Mouse (Mus musculus) spleen, adult 2 months (tissue): ENCODE measurements around the gene Edem1. TPM values are rescaled to one million over a fixed set of nuclear protein-coding genes. Genes with fewer than 3 reads are reported as not detected.

Experiments used
- DNase-seq, 2 experiments: peaks; one replicate each; pipeline versions ENCODE4 v3.0.0 to v3.0.0-alpha.2; 2012 to 2021; ENCODE audit warnings: low spot score in 2 of 2, low read depth in 1 of 2
- H3K27ac ChIP-seq: fragments of 200-500 bp; 2 replicates; pipeline ENCODE4 v1.5.1; 2012; ENCODE audit warnings: low read length, inconsistent platforms; ENCODE audit not compliant: insufficient read depth
- H3K27me3 ChIP-seq: fragments of 200-500 bp; 2 replicates; pipeline ENCODE4 v1.6.1; 2012; ENCODE audit warnings: mild to moderate bottlenecking, moderate library complexity, low read length, inconsistent platforms; ENCODE audit not compliant: control insufficient read depth, insufficient read depth
- H3K36me3 ChIP-seq: fragments of 200-500 bp; 2 replicates; pipeline ENCODE4 v1.6.1; 2012; ENCODE audit warnings: mild to moderate bottlenecking, low read length, inconsistent platforms; ENCODE audit not compliant: control insufficient read depth, insufficient read depth
- H3K4me1 ChIP-seq: fragments of 200-500 bp; 2 replicates; pipeline ENCODE4 v1.6.1; 2011; ENCODE audit warnings: inconsistent platforms; ENCODE audit not compliant: control insufficient read depth, insufficient read depth, insufficient read length
- H3K4me3 ChIP-seq: fragments of 200-500 bp; 2 replicates; pipeline ENCODE4 v1.5.1; 2011; ENCODE audit warnings: mild to moderate bottlenecking, inconsistent platforms; ENCODE audit not compliant: insufficient read depth, insufficient read length; ENCODE audit errors: extremely low read depth
- CTCF ChIP-seq: fragments of 200-500 bp; IDR thresholded peaks from 2 replicates; pipeline ENCODE4 v1.5.1; 2011; ENCODE audit warnings: mild to moderate bottlenecking, inconsistent platforms; ENCODE audit not compliant: insufficient read depth, insufficient read length, insufficient replicate concordance; ENCODE audit errors: extremely low read depth
- POLR2A ChIP-seq: fragments of 200-500 bp; IDR thresholded peaks from 2 replicates; pipeline ENCODE4 v1.6.1; 2011; ENCODE audit warnings: low read depth, low read length, inconsistent platforms
- WGBS: fragments of 180-500 bp; shearing (Covaris S2); methylation state at CpG from one replicate; pipeline ENCODE4 v1.1.7; 2018; 5-methylcytosine and 5-hydroxymethylcytosine counted together
- polyA plus RNA-seq: library from polyadenylated mRNA; depleted of rRNA; stranded (reverse); fragments of >200 nt; gene quantifications from 2 replicates; pipeline ENCODE4 v1.2.3, GENCODE M21; 2012

The Edem1 gene
- polyA plus RNA-seq, 1 experiment, result 24.7 TPM

DNA sequence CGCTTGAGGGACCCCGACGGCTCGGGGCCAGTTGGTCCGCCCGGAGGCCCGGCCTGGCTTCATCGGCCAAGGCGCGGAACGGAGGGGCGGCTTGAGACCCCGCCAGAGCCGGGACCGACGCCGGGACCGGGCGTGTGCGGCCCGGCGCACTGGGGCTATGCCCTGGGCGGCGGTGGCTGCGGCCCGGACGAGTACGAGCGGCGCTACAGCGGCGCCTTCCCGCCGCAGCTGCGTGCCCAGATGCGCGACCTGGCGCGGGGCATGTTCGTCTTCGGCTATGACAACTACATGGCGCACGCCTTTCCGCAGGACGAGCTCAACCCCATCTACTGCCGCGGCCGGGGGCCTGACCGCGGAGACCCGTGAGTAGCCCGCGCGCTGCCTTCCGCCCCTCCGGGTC lies 431 bp downstream of the Edem1 start:
- no peak for TF ChIP-seq CTCF
- no peak for TF ChIP-seq POLR2A
- peak overlapping the region; percentile 99 for H3K4me3 ChIP-seq
- no peaks in the 10 kb centered on the region for H3K36me3 ChIP-seq
- H3K27me3 ChIP-seq, result no peaks in the 10 kb centered on the region
- peak overlapping the region; percentile 95 for H3K27ac ChIP-seq
- peaks cover 33% of the 10 kb centered on the region for H3K4me1 ChIP-seq
- WGBS, result under 1% methylated on average over 56 of the region's 56 CpGs
- no peak for DNase-seq

DNA sequence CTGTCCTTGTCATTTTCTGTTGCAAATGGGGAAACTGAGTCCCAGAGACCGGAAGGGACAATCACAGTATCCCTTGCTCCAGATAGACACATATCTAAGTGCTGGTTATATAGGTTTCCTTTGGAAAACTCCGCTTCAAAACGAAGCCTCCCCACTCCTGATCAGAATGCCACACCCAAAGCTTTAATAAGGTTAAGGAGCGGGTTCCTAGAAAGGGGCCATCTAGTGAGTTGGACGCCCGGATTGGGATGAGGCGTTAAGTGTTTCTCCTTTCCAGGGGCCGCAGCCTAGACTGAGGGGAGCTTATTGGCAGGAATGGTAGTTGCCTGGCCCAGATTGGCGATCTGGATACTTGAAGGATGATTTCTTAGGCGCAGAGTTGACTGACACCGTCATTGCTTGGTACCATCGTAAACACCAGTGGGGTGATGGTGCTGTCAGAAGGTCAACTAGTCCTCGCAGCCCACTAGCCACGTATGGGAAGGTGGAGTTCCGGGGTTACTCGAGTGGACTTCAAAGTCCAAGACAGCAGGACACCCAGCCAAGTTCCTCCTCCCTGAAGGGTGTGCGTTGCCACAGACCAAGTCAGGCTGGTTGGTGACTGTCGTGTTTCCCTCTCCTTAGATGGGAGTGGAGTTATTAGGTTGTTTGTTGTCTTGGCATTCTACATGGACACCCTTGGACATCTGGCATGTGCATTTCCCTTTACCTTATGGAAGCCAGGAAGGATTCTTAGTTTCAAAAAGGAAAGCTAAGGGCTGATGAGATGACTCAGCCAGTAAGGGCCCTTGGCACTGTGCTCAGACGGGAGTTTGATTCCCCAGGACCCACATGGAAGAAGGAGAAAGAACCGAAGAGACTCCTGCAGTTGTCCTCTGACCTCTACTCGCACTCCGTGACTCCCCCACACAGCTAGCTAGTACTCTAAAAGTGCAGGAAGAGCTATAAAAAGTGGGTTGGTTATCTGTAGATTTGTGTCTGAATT lies 1.2 kb downstream of the Edem1 start:
- DNase-seq, result no peak
- Histone ChIP-seq H3K4me1 (peaks cover 38% of the 10 kb centered on the region), H3K4me3 (peak overlapping the region; percentile 99), H3K36me3 (no peaks in the 10 kb centered on the region), H3K27ac (peak overlapping the region; percentile 95), H3K27me3 (no peaks in the 10 kb centered on the region)
- TF ChIP-seq CTCF (no peak), POLR2A (no peak)
- WGBS, result 15% methylated on average over 22 of the region's 22 CpGs

DNA sequence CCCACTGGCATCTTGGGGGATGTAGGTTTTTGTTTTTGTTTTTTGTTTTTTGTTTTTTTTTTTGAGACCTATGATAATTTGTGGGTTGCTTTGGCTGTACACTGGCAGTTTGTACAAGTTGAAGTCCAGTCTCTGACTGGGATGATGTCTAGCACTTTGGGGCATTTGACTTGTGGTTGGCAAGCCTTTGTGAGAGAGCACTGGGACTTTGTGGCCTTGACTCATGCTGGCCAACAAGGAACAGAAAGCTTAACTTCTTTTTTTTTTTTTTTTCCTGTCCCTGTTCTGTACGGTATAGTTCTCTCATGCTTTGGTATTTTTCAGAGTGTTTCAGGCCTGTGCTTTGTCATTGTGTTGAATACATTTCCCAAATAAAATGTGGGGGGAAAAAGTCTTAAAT lies 3.7 kb downstream of the Edem1 start:
- WGBS, result 7% methylated on average over 1 of the region's 1 CpGs
- Histone ChIP-seq H3K36me3 (no peaks in the 10 kb centered on the region), H3K27me3 (no peaks in the 10 kb centered on the region), H3K4me1 (peaks cover 45% of the 10 kb centered on the region; the same call in 1 of the 2 replicates), H3K27ac (no peak overlapping the region; the same call in 1 of the 2 replicates), H3K4me3 (no peak overlapping the region)
- DNase-seq, result no peak
- TF ChIP-seq CTCF (no peak), POLR2A (no peak)

DNA sequence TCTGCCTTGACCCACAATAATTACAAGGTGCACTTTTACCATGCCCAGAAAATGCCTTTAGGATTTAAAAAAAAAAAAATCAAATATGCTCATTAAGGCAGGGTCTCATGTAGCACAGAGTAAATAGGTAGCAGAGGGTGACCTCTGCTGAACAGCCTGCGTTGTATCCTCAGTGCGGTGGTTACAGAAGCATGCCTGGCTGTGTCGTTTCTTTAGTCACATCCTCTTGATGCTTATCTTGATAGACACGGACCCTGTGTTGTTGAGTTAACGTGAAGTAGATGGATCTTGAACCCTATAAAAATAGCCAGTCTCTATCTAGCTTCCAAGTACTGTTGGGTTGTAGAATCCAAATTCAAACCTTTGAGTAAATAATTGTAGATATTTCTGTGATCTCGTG lies 4.5 kb downstream of the Edem1 start:
- Histone ChIP-seq H3K27me3 (no peaks in the 10 kb centered on the region), H3K4me3 (no peak overlapping the region), H3K4me1 (peaks cover 43% of the 10 kb centered on the region; the same call in 1 of the 2 replicates), H3K36me3 (peaks cover 2% of the 10 kb centered on the region; the same call in 1 of the 2 replicates), H3K27ac (no peak overlapping the region)
- TF ChIP-seq CTCF (no peak), POLR2A (no peak)
- 49% methylated on average over 6 of the region's 6 CpGs for WGBS
- DNase-seq, result no peak

DNA sequence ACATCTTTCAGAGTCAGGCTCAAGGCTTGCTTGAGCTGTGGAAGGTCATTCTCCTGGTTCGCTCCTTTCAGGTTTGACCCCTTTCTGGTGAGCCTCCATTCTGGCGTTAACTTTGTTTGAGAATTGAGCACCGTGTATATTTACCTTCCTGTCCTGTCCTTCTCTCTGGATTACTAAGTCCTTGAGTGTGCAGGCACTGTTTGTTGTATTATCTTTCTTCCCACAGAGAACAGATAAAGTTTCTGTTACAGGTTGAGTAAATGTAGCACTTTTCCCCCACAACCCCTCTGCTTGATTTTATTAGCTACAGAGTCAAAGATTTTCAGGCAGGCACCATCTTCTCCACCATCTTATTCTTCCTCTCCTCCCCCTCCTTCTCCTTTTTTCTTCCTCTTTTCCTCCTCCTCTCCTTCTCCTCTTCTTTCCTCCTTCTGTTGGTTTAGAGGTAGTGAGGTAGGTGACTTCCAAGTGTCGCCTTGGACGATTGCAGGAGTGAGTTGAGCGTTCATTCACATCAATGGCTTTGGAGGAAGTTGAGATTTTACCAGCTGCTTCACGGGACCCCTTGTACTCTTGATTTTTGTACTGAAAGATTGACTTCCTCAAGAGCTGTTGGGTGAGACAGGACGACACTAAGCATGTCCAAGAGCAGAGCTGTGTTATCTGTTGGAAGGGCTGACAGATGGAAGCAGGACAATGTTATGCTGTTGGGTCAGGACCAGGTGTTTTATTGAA lies 5.7 kb downstream of the Edem1 start:
- Histone ChIP-seq H3K27ac (peak overlapping the region; percentile 55; the same call in 1 of the 2 replicates), H3K4me3 (no peak overlapping the region), H3K36me3 (peaks cover 4% of the 10 kb centered on the region; the same call in 1 of the 2 replicates), H3K4me1 (peaks cover 43% of the 10 kb centered on the region; the same call in 1 of the 2 replicates), H3K27me3 (no peaks in the 10 kb centered on the region)
- 32% methylated on average over 8 of the region's 8 CpGs for WGBS
- DNase-seq, result no peak
- TF ChIP-seq POLR2A (no peak), CTCF (no peak)

DNA sequence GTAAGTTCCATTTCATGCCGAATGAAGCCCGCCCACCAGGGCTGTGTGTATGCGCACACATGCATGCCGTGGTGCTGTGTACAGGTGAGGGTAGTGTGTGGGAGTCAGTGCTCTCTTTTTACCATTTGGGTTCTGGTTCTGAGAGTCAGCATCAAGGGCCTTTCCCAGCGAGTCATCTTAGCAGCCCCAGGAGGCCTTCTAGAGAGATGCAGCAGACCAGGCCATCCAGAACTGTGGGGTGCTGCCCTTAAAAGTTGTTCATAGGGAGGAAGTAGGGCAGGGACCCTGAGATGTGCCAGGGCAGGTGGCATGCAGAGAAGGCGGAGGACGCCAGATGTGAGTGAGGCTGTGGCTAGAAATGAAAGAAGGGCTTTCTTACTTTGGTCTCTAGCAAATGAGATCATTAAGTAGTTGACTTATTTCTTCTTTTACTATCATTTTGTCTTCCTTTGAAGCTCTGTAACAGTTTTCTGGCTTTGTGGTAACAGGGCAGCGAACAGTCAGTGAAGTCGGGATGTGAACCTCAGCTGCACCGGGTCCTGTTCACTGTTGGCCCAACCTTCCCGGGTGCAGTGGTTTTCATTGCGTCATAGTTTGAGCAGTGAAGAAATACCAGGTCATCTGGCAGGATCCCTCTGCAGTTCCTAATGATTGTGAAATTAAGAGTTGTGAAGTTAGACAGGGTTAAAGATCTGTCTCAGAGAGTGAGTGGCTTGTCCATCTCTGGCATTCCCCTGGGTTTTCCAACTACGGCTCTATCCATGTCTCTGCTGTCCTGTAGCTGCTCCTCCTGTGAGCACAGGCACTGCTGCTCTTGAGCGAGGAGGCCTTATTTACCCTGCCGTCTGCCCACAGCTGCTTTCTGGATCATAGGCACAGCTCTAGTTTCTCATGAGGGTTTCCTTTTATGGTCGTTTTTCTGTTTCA lies 7.6 kb downstream of the Edem1 start:
- 0 out of 2 replicates have a peak overlapping the region, but pooled peaks have one; percentile 2 for H3K4me3 ChIP-seq
- DNase-seq, result peak; percentile 36 to 38
- H3K27me3 ChIP-seq, result no peaks in the 10 kb centered on the region
- peaks cover 41% of the 10 kb centered on the region; the same call in 1 of the 2 replicates for H3K4me1 ChIP-seq
- WGBS, result 18% methylated on average over 16 of the region's 16 CpGs
- peaks cover 4% of the 10 kb centered on the region; the same call in 1 of the 2 replicates for H3K36me3 ChIP-seq
- TF ChIP-seq CTCF (no peak), POLR2A (no peak)
- peak overlapping the region; percentile 76 for H3K27ac ChIP-seq
